Mouse (Mus musculus) limb, embryonic 11.5 days (tissue): ENCODE measurements around the gene Slc25a20. TPM values are rescaled to one million over a fixed set of nuclear protein-coding genes. Genes with fewer than 3 reads are reported as not detected.

ENCODE experiments used
- ATAC-seq: fragments of 200-750 bp; cut with Nextera tagmentation; 2 replicates; pipeline ENCODE4 v1.8.0; 2017; ENCODE audit warnings: low read depth; ENCODE audit not compliant: insufficient number of reproducible peaks, low FRiP score, low TSS enrichment
- DNase-seq: peaks from one replicate; pipeline ENCODE4 v3.0.0-alpha.2; 2015; ENCODE audit warnings: low spot score
- H3K27ac ChIP-seq: fragments of 300-500 bp; sonication (generic); replicated peaks from 2 replicates; pipeline ENCODE4 v1.5.1; 2014; ENCODE audit warnings: low read depth, mild to moderate bottlenecking, low read length
- H3K27me3 ChIP-seq: fragments of 300-500 bp; sonication (generic); 2 replicates; pipeline ENCODE4 v1.6.1; 2014; ENCODE audit warnings: mild to moderate bottlenecking, low read length, mixed read lengths; ENCODE audit not compliant: control insufficient read depth, insufficient read depth
- H3K36me3 ChIP-seq: fragments of 300-500 bp; sonication (generic); 2 replicates; pipeline ENCODE4 v1.6.1; 2014; ENCODE audit warnings: mild to moderate bottlenecking, low read length, moderate library complexity, mixed read lengths; ENCODE audit not compliant: control insufficient read depth, insufficient read depth
- H3K4me1 ChIP-seq: fragments of 300-500 bp; sonication (generic); 2 replicates; pipeline ENCODE4 v1.6.1; 2014; ENCODE audit warnings: low read length, mixed read lengths; ENCODE audit not compliant: control insufficient read depth, insufficient read depth
- H3K4me2 ChIP-seq: fragments of 300-500 bp; sonication (generic); 2 replicates; pipeline ENCODE4 v1.6.1; 2014; ENCODE audit warnings: low read depth, mild to moderate bottlenecking, moderate library complexity; ENCODE audit not compliant: severe bottlenecking
- H3K4me3 ChIP-seq: fragments of 300-500 bp; sonication (generic); 2 replicates; pipeline ENCODE4 v1.5.1; 2014; ENCODE audit warnings: low read depth, low read length
- H3K9ac ChIP-seq: fragments of 300-500 bp; sonication (generic); 2 replicates; pipeline ENCODE4 v1.6.1; 2014; ENCODE audit warnings: mild to moderate bottlenecking, low read length
- H3K9me3 ChIP-seq: fragments of 300-500 bp; sonication (generic); 2 replicates; pipeline ENCODE4 v1.6.1; 2016; ENCODE audit warnings: low read length; ENCODE audit not compliant: control insufficient read depth
- microRNA-seq: library from miRNA; unstranded; fragments of <30 nt; microRNA quantifications from one replicate; pipeline ENCODE4, GENCODE M21; 2016
- polyA plus RNA-seq: library from polyadenylated mRNA; unstranded; fragments of >200 nt; fragmentation: Nextera tagmentation; extraction: Ambion mirVana; gene quantifications from 2 replicates; pipeline ENCODE4 v1.2.1, GENCODE M21; 2014

Slc25a20 gene
- polyA plus RNA-seq, 1 experiment from 2014 or later, result 23.2 TPM

DNA sequence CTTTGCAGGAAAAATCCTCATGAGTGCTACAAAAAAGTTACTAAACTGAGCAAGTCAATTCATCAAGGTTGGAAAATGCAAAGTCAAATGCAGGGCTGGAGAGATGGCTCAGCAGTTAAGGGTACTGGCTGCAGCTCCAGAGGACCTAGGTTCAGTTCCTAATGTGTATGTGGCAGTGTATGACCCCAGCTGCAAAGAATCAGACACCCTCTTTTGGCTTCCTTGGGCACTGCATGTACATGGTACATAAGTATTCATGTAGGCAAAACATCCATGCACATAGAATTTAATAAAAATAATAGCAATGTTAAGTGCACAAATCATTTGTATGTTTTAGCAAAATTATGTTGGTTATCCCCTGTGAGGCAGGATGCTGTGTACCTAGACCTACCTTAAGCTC is 70.6 kb downstream of the Slc25a20 start:
- Histone ChIP-seq H3K4me1 (no peaks in the 10 kb centered on the region), H3K27me3 (no peaks in the 10 kb centered on the region), H3K4me2 (no peak overlapping the region), H3K36me3 (no peaks in the 10 kb centered on the region; the same call in 1 of the 2 replicates), H3K9ac (no peak overlapping the region), H3K4me3 (no peak overlapping the region), H3K27ac (no peak overlapping the region), H3K9me3 (no peaks in the 10 kb centered on the region)
- no peak for ATAC-seq
- DNase-seq, result no peak

Small RNAs within 50 kb of the gene (microRNA-seq; reads per million reads assigned to microRNA genes)
- not detected for gene Gm26298

Other genes with a start within 250 kb of the Slc25a20 start
- gene Ccdc36, start 233.6 kb upstream of the Slc25a20 start, polyA plus RNA-seq, result 1.3 and 1.5 TPM in 2 replicates
- not detected in 2 replicates for gene BC048562, start 225.6 kb upstream of the Slc25a20 start, polyA plus RNA-seq
- gene Ccdc71, start 201.6 kb upstream of the Slc25a20 start, polyA plus RNA-seq, result 46.0 and 55.5 TPM in 2 replicates
- gene Klhdc8b, start 200.5 kb upstream of the Slc25a20 start, polyA plus RNA-seq, result 13.6 and 17.2 TPM in 2 replicates
- 18.0 and 18.9 TPM in 2 replicates for gene Lamb2, start 182.4 kb upstream of the Slc25a20 start, polyA plus RNA-seq
- 73.6 and 81.7 TPM in 2 replicates for gene Usp19, start 171.5 kb upstream of the Slc25a20 start, polyA plus RNA-seq
- 126 and 138 TPM in 2 replicates for gene Qars, start 154.4 kb upstream of the Slc25a20 start, polyA plus RNA-seq
- gene Qrich1, start 145.3 kb upstream of the Slc25a20 start, polyA plus RNA-seq, result 164 and 167 TPM in 2 replicates
- gene Impdh2, start 101.8 kb upstream of the Slc25a20 start, polyA plus RNA-seq, result 237 and 247 TPM in 2 replicates
- 44.3 and 47.5 TPM in 2 replicates for gene Ndufaf3, start 94.7 kb upstream of the Slc25a20 start, polyA plus RNA-seq
- 183 and 195 TPM in 2 replicates for gene Dalrd3, start 92.2 kb upstream of the Slc25a20 start, polyA plus RNA-seq
- gene Wdr6, start 83.3 kb upstream of the Slc25a20 start, polyA plus RNA-seq, result 152 and 167 TPM in 2 replicates
- gene P4htm, start 64.4 kb upstream of the Slc25a20 start, polyA plus RNA-seq, result 6.7 and 7.2 TPM in 2 replicates
- 45.0 and 49.8 TPM in 2 replicates for gene Arih2, start 12.7 kb upstream of the Slc25a20 start, polyA plus RNA-seq
- 32.5 and 35.2 TPM in 2 replicates for gene Prkar2a, start 27.2 kb downstream of the Slc25a20 start, polyA plus RNA-seq
- 129 and 136 TPM in 2 replicates for gene Ip6k2, start 121.7 kb downstream of the Slc25a20 start, polyA plus RNA-seq
- gene Nckipsd, start 146.3 kb downstream of the Slc25a20 start, polyA plus RNA-seq, result 13.9 and 15.7 TPM in 2 replicates
- gene Celsr3, start 164.2 kb downstream of the Slc25a20 start, polyA plus RNA-seq, result 0.10 and 0.20 TPM in 2 replicates
- 12.5 and 13.5 TPM in 2 replicates for gene Slc26a6, start 191.2 kb downstream of the Slc25a20 start, polyA plus RNA-seq